Mouse (Mus musculus): Measurements from ENCODE around the gene Gtpbp1.
A peak's percentile ranks its signal among the peaks of the same experiment; 100 is the strongest.

The Gtpbp1 gene

DNA sequence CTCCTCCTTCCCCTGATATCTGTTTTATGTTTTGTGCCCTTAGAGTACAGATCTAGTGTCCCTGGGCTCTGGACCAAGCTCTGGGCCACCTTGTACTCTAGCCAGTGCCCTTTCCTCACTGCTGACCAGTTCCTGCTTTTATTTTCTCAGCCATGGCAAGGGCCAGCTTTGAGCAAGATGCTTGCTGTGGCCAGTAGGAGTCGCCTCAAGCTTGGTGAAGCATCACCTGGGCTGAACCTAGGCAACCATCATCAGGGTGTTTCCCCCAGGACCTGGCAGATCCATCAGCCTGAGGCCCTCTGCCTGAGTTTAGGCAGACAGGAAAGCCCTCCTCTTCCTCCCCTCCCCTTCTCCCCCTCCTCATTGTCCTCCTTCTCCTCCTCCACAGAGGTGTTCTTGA is 32.8 kb downstream of the Gtpbp1 start:
- DNase-seq (ENCODE audit: low spot score), result peak; percentile 65

DNA sequence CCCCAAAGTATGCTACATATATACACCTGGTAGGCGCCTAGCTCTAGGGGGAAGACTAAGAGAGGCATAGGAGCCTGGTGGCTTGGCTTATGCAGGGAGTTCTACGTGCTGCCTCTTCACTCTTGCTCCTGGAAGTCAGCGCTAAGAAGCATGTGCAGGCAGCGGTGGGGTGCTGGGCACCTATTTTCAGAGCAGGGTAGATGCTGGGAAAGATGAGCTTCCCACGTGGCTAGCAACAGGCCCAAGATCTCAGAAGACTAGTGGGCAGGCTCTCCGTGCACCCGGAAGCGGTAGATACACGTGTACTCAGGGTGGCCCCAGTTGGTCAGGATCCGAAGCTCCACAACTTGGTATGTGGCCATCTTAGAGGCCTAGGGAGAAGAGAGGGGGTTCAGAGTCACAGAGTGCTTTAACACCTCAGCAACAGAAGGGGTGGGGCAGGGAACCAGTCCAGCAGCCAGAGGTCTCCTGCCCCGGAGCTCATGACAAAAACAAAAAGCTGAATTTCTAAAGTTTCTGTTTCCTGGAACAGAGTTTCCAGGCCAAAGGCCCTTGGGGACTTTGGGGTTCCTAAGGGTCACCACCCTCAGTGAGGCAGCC is 34.6 kb downstream of the Gtpbp1 start:
- DNase-seq (ENCODE audit: low spot score), result no peak

DNA sequence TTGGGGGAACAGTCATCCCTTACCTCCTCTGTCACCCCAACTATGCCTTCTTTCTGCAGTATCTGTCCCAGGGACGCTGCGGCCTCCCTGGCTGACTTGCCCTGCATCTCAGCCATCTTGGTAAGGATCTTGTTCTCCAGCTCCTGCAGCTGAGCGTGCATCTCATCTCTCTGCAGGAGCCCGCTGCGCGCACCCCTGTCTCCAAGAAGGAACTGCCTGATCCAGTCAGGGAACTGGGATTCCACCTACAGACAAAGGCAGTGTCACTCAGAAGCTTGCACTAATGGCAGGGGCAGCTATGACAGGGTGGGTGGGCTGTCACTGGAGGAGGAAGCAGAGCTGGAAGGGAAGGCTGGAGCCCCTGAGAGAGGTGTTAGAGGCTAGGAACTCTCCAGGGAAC is 37.2 kb downstream of the Gtpbp1 start:
- no peak for DNase-seq (ENCODE audit: low spot score)

DNA sequence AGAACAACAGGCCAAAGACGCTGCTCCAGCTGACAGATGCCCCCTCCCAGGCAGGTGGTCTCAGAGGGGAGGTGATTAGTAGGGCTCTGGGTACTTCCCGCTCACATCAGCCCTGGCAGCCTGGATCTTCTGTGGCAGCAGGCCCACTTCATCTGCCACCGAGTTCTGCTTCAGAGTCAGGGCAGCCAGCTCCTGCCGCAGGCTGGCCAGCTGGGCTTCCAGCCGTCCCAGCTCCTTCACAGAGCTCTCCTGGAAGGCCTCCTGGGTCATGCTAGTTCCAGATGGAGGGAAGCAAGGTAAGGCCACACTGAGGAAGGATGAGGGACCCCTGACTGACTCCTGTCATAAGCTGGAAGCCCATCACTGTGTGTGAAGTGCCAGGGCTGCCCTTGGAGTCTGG is 37.7 kb downstream of the Gtpbp1 start:
- no peak for DNase-seq (ENCODE audit: low spot score)

DNA sequence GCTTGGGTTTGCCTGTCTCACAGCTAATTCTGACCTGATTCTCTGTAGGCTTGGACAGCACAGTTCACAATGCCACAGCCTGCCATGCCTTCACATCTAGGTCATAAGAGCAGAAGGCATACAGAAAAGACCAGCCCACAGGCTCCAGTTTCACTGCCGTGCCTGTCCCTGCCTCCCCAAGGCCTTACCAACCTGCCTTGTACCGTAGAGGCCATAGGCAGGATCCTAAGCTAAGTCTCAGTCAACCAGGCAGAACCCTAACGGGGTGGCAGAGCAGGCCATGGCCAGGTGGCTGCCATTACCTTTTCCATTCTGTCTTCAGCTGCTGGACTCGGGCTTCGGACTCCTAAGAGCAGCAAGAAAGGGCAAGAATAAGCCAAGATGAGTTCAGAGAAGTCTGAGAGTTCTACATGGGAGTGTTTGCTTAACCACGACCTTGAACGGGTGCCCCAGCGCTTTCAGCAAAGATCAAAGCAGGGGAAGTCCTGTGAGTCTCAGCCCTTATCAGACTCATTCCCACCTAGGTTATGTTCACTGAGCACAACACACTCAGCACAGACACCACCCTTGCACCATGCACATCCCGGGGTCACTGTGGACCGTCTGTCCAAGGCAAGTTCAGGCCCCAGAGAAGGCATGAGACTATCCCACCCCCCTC is 38.2 kb downstream of the Gtpbp1 start:
- no peak for DNase-seq (ENCODE audit: low spot score)

DNA sequence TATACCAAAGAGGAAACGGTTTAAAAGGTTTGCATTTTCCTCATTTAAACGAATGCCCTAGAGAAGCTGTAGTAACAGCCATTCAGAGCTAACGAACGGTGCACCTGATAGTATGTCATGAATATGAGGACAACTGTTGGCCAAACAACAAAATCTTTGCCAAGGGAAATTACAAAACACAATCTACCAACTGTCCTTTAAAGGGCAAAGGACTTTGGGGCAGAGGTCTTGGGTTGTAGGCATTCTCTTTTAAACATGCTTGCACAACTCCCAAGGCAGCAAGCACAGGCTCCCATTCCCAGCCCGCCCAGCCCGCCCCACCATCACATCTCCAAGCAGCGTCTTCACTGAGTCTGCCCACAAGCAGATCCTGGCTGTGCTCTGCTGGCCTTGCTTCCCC is 40.9 kb downstream of the Gtpbp1 start:
- no peak for DNase-seq (ENCODE audit: low spot score)

DNA sequence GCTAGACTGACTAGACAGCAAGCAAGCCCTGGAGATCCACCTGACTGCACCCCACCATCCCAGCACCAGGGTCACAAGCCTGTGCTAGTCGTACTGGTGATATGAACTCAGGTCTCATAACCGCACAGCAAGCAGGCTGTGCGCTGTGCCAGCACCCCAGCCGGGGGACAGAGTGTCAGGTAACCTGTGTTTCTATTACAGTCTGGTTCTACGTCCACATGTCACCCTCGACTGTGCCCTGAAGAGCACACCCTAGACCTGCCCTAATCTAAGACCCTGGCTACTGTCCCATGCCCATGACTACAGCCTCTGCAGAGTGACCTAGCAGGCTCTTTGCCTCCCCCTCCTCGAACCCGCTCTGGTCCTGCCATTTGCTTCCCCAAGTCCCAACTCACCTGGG is 42.5 kb downstream of the Gtpbp1 start:
- no peak for DNase-seq (ENCODE audit: low spot score)

DNA sequence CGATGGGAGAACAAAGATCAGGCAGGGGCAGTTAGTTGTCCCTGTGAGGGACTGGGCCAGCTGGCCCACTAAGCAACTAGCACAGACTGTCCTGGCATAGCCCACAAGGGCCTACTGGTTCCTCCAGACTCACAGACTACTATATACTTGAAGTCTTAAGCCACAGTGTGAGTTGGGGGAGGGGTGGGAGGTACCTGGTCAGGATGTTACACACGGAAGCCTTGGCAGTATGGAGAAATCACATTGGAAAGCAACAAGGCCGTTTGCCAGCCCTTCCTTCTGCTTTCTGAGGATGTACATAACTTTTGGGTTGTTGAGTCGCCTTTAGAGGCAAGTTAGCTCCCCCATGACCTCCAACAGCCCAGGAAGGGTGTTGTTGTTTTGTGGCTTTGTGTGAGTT is 43.0 kb downstream of the Gtpbp1 start:
- DNase-seq (ENCODE audit: low spot score), result no peak

DNA sequence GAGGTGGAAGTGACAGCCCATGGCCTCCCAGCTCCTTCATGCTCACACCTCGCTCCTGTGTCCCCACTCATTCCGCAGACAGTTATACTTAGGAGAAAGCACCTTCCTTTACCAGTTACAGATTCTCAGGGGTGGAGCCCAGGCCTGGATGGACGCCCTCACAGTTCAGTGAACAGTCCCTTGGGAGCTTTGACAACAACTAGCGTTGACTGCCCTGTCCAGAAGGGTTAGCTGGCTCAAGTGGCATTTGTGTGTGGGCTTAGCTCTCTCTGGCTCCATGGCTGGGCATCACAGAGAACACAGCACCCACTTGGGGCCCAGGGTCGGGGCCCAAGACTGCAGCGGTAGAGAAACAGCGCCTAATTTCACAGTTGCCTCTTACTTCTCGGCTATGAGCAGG is 43.7 kb downstream of the Gtpbp1 start:
- no peak for DNase-seq (ENCODE audit: low spot score)

DNA sequence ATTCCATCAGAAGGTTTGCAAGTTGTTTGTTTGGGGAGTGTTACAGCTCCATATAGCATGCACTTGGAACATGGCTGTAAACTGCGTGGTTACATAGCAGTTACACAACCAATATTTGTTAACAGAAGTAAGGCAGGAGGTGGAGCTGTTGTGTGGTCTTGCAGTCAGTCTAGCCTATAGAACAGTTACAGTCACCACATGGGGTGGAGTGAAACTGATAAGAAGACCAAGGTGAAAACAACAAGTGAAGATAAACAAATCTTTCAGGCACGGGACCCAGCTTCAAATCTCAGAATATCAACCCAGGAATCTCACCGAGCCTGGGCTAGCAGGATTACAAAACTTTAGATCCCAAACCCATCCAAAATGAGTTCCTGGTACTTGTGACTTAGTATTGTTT is 50.1 kb downstream of the Gtpbp1 start:
- DNase-seq (ENCODE audit: low spot score), result no peak

DNA sequence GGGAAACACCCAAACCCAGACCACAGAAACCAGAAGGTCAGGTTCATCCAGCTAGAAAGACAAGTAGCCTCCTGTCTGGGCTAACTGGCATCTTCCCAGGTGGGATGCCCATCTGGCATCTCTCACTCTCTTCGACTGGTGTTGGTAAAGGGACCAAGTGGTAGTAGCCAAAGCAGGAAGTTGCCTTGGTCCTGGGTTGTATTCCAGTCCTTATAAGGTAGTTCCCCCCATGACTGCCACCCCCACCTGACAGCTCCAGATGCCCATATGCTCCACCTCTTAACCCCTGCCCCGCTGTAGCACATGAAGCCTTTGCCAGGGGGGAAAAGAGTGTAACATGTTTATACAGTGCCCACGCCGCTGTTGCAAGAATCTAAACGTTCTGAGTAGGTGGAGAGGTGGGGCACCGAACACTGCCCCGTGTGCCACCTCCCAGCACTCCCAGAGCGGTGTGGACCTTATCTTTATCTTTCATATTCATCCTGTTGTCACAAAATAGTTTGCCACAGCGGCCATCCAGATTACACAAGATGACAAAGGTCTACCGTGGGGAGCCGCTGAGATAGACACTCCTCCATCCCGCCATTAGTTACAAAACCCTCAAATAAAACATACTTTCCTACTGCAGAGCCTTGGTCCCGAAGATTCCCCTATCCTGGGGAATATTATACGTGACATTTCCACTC is 50.7 kb downstream of the Gtpbp1 start:
- peak; percentile 66 for DNase-seq (ENCODE audit: low spot score)

DNA sequence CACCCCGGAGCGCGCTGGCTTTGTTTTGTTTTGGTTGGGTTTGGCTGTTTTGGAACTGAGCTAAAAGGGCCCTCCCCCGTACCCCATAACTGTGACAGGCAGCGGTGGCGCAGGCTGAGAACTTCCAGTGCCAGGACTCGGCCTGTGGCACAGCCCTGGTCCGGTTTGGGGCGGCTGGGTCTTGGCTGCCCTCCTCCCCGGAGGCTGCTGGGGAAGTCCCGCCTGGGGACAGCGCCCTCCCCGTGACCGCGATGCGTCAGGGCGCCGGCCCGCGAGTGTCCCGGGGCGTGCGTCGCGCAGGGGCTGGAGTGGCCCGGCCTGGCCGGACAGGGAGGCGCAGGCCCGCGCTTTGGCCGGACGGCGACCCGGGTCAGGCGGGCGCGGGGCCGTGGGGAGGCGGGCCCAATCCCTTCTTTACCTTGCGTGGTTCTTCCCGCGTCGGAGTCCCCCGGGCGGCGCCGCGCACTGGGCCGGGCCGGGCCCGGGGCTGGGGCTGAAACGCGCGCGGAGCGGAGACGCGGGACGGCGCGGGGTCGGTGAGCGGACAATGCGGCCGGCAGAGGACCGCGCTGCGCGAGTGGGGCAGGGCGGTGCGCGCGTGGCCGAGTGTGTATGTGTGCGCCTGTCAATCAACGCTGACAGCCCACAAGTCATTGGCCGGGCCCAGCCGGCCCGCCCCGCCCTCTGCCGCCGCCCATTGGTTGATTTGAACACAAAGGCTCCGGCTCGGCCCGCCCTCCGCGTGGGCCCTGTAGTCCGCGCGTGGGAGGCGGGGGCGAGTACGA is 51.5 kb downstream of the Gtpbp1 start, which contains the start of gene Sun2:
TSS of gene Sun2 (minus strand) at position 616 of the 785 bp plus-strand sequence.
- DNase-seq (ENCODE audit: low spot score), result peak; percentile 94

DNA sequence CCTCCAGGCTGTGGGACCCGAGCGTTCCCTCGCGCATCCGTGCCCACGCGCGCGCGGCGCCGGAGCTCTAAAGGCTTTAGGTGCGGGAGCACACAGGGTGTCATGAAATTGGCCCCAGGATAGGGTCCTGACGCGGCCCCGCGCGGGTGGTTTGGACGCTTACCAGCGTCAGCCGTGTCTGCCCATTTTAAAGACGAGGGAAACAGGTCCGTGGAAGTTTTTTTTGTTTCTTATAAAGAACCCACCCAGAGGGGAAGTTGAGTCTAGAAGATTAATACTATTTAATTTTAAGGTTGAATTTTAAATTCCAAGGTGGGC is 52.0 kb downstream of the Gtpbp1 start:
- no peak for DNase-seq (ENCODE audit: low spot score)

DNA sequence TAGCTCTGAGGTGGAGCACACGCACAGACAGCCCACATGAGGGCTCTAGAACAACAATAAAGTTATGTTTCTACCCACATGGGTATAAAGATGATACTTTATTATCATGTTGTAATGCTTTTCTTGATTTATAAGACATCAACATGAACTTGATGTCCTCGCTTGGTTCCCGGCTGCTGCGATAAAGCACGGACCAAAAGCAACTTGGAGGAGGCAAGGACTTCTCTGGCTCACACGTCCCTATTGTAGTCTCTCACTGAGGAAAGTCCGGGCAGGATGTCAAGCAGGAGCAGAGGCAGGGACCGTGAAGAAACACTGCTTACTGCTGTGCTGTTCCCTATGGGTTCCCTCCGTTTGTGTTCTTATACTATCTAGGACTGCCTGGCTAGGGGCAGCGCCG is 53.4 kb downstream of the Gtpbp1 start:
- DNase-seq (ENCODE audit: low spot score), result no peak

DNA sequence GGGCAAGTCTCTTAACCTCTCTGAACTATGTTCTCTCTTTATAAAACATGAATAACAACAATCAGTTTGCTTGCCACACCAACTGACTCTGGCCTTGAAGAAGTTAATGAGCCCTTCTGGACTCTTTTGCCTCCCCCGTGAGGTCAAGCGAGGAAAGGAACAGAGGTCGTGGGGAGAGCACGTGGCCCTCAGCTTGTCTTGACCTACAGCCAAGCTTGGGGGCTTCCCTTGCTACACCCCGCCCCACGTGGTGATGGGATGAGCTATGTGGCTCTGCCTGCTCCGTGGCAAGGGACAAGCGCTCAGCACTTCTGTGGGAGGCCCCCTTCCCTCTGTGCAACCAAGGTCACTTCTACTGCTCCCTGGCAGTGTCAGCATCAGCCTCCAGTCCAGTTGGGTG is 54.1 kb downstream of the Gtpbp1 start:
- DNase-seq (ENCODE audit: low spot score), result no peak

DNA sequence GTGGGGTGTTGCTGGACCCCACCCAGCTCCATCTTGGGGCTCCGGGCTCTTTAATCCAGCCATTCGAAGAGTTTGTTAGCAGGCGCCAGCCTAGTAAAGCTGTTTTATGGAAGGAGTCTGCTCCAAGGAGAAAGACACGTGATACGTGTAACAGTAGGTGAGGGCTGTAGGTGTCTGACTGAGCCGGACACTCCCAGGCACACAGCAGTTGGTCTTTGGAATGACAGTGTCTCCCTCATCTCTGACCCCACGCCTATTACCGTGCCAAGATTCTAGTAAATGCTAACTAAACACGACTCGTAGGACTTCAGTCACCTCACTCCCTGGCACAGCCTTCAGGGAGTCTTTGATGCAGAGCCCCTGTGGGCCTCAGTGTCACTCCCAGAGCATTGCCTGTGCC is 54.7 kb downstream of the Gtpbp1 start:
- no peak for DNase-seq (ENCODE audit: low spot score)

DNA sequence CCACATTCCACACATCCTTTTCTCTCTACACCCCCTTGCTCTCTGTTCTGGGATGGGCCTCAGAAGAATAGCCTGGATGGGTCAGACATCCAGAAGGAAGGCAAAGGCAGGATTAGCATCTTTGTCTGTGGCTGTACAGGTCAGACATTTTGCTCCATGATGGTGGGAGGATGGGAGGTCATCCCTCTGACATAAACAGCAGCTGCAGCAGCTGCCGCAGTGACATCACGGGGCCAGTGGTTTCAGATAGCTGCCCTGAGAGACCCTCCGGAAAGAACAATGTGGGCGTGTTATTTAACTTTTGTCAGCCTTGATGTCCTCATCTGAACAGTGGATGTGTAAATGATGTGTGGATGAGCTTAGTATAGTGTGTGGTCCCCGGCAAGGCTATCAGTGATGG is 55.2 kb downstream of the Gtpbp1 start:
- no peak for DNase-seq (ENCODE audit: low spot score)

DNA sequence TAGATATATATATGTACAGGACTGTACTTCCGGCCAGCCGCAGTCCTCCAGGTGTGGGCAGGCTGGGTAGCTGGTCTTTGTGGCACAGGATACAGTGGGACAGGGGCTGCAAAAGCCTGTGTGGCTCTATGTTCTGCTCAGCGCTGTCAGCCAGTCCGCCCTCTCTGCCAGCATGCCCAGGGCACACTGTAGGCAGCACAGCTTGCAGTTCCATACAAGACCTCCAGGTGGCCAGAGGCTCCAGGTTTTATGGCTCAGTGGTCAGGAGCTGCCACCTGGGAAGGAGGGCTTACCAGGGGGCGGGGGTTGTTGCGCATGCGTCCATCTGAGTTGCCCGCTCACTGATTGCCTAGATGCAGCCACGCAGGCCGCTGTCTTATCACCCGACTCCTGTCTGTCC is 57.4 kb downstream of the Gtpbp1 start:
- no peak for DNase-seq (ENCODE audit: low spot score)

DNA sequence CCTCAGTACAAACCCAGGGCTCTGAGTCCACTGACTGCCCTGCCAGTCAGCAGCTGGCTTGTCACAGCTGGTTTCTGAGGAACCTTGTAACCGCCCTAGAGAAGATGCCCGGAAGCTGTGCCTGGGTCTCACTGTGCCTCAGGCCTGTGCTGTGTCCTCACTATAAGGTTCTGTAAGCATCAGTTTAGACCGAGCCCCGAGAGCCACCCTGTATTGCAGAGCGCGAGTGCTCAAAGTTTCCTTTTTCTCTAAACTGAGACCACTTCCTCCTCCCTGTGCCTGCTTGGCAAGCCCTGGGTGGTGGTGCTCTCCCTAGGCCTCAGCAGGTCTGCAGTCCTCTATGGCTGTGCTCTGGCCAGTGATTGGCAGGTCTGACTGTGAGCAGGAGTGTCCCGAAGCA is 58.5 kb downstream of the Gtpbp1 start:
- no peak for DNase-seq (ENCODE audit: low spot score)

DNA sequence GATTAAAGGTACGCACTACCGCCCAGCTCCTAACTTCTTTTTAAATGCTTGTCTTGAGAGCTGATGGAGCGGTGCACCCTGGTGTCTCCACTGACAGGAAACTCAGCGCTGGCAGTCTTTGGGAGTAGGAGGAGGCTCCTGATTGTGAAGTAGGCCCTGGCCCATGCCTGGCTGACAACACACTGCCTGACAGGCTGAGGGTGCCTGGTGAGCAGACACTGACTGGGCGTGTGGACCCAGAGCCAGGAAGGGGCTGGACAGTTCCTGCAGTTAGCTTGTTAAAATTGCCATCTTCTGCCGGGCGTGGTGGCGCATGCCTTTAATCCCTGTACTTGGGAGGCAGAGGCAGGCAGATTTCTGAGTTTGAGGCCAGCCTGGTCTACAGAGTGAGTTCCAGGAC is 59.6 kb downstream of the Gtpbp1 start:
- DNase-seq (ENCODE audit: low spot score), result no peak

DNA sequence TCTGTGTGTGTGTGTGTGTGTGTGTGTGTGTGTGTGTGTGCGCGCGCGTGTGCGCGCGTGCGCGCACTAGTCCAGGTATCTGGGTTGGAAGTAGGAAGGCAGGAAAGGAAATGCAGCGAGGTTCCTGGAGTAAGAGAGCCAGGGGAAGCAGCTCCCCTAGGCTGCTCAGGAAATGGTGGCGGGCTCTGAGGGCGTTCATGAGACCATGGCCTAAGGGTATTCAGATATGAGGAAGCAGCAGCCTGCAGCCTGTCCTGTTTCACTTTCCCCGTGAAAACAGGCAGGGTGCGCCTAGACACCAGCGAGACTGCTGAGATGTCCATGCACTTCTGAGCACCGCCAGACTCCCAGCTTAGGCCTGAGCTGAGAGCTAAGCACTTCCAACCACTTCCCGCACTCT is 61.1 kb downstream of the Gtpbp1 start:
- no peak for DNase-seq (ENCODE audit: low spot score)

DNA sequence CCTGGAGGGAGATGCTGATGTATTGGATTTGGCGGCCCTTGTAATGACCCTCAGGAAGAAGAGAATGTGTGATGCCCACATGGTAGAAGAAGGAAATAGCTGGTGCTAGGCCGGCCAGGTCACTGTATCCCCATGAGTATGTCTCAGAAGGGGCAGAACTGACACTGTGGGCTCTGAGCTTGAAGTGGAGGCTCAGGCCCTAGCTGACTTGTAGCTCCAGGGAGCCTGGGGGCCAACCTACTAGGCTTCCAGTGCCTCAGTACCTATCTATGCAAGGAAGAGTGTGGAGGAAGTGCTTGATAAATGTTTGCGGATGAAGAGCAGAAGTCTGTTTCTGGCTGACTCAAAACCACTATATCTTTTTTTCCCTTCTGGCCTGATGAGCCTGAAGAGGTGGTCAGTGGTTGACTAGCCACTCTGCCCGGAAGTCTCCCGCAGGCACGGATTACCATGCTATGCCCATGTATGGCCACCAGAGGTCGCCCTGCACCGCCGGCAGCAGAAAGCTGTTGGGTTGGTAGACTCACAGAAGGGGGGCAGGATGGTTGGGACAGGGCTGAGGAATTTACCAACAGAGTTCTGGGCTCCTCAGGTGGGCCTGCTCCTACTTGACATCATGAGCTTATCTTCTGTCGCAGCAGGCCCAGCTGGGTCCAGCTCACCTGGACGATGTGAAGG is 62.2 kb downstream of the Gtpbp1 start:
- DNase-seq (ENCODE audit: low spot score), result peak; percentile 77

DNA sequence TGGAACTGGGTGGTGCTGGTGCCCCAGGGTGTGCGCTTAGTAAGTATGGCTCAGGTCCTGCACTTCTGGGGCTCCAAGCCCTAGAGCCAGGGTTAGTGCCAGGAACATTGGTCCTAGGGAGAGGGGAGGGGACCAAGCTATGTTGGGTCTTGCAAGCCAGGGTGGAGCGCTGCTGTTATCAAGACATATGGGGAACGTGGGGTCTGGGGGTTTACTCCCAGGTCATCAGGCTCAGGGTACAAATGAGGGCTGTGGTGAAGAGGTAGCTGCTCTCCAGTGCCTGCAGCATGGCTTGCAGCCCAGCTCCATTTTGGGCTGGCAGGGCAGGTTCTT is 62.7 kb downstream of the Gtpbp1 start:
- no peak for DNase-seq (ENCODE audit: low spot score)

Measured in urinary bladder, postnatal 14 days (tissue).